Mouse (Mus musculus): ENCODE measurements at regions not wholly inside any gene's neighbourhood (a gene's known extent, or its start where the extent isn't known, plus 50 kb on each side); places are given as distances from the start of the nearest gene placed in this dataset.

GRCm38 (mm10) chr4:8418374-8419031 lies 179.7 kb upstream of the Car8 start:
- Histone ChIP-seq H3K4me1 (replicated peaks; ENCODE audit: control insufficient read depth in 2 of 2, insufficient read depth in 2 of 2, low read length in 1 of 2) (peaks cover 0 to 3% of the 10 kb centered on the region in 2 experiments; a peak in 2 of 4 replicates), H3K4me3 (ENCODE audit: insufficient read depth in 1 of 2, low read depth in 2 of 2, low read length in 2 of 2) (no peak overlapping the region), H3K9ac (replicated peaks) (no peak overlapping the region), H3K36me3 (replicated peaks; ENCODE audit: control insufficient read depth, insufficient read depth, low read depth) (no peaks in the 10 kb centered on the region), H3K27me3 (ENCODE audit: control insufficient read depth, insufficient read depth, low read length) (no peaks in the 10 kb centered on the region), H3K4me2 (ENCODE audit: low read depth) (no peak overlapping the region), H3K9me3 (ENCODE audit: control insufficient read depth, low read length) (no peaks in the 10 kb centered on the region), H3K27ac (no peak overlapping the region)
- 20% methylated on average over 1 of the region's 1 CpGs for WGBS (ENCODE audit: insufficient replicate concordance)
- TF ChIP-seq EP300 (IDR thresholded peaks at IDR 0.05; ENCODE audit: low read depth) (no peak), CTCF (IDR thresholded peaks at IDR 0.05; ENCODE audit: low read depth) (no peak)
- ATAC-seq (ENCODE audit: insufficient read depth) (no peak), DNase-seq (ENCODE audit: low read depth in 3 of 3, low spot score in 3 of 3) (no peak)

DNA sequence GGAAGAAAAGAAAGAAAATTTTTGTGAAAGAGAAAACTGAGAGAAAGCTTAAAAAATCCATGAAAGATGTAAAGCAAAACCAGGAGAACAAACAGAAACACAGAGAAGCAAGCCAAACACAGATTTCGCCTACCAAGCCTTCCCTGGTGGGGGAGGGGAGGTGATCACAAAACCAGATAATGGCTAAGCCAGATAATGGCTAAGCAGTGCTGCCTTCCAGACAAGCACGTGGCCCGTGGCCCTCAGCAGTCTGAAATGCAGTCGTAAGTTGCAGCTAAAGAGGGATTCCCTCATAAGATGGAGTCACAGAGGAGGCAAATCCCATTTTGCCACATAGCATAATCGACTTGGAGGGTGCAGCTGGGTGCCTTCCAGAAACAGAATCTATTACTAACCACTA lies 179.0 kb upstream of the Car8 start:
- H3K4me1 ChIP-seq (replicated peaks; ENCODE audit: control insufficient read depth in 2 of 2, insufficient read depth in 2 of 2, low read length in 1 of 2), result peaks cover 0 to 3% of the 10 kb centered on the region in 2 experiments; a peak in 2 of 4 replicates
- H3K27me3 ChIP-seq (ENCODE audit: control insufficient read depth, insufficient read depth, low read length), result no peaks in the 10 kb centered on the region
- 16% methylated on average over 5 of the region's 5 CpGs for WGBS (ENCODE audit: insufficient replicate concordance)
- no peak overlapping the region for H3K27ac ChIP-seq
- H3K36me3 ChIP-seq (replicated peaks; ENCODE audit: control insufficient read depth, insufficient read depth, low read depth), result no peaks in the 10 kb centered on the region
- no peaks in the 10 kb centered on the region for H3K9me3 ChIP-seq (ENCODE audit: control insufficient read depth, low read length)
- no peak for DNase-seq (ENCODE audit: low read depth in 3 of 3, low spot score in 3 of 3)
- no peak for ATAC-seq (ENCODE audit: insufficient read depth)
- H3K9ac ChIP-seq (replicated peaks), result no peak overlapping the region
- TF ChIP-seq CTCF (IDR thresholded peaks at IDR 0.05; ENCODE audit: low read depth), result no peak
- TF ChIP-seq EP300 (IDR thresholded peaks at IDR 0.05; ENCODE audit: low read depth), result no peak
- H3K4me2 ChIP-seq (ENCODE audit: low read depth), result no peak overlapping the region
- H3K4me3 ChIP-seq (ENCODE audit: insufficient read depth in 1 of 2, low read depth in 2 of 2, low read length in 2 of 2), result no peak overlapping the region

GRCm38 (mm10) chr4:8413307-8413706 lies 174.5 kb upstream of the Car8 start:
- H3K4me1 ChIP-seq (replicated peaks; ENCODE audit: control insufficient read depth in 2 of 2, insufficient read depth in 2 of 2, low read length in 1 of 2), result peaks cover 0 to 3% of the 10 kb centered on the region in 2 experiments; a peak in 2 of 4 replicates
- H3K27ac ChIP-seq, result no peak overlapping the region
- H3K4me3 ChIP-seq (ENCODE audit: insufficient read depth in 1 of 2, low read depth in 2 of 2, low read length in 2 of 2), result no peak overlapping the region
- no peak for DNase-seq (ENCODE audit: low read depth in 3 of 3, low spot score in 3 of 3)
- H3K4me2 ChIP-seq (ENCODE audit: low read depth), result no peak overlapping the region
- no peak for TF ChIP-seq EP300 (IDR thresholded peaks at IDR 0.05; ENCODE audit: low read depth)
- no peak for TF ChIP-seq CTCF (IDR thresholded peaks at IDR 0.05; ENCODE audit: low read depth)
- H3K9ac ChIP-seq (replicated peaks), result no peak overlapping the region
- H3K36me3 ChIP-seq (replicated peaks; ENCODE audit: control insufficient read depth, insufficient read depth, low read depth), result no peaks in the 10 kb centered on the region
- ATAC-seq (ENCODE audit: insufficient read depth), result no peak
- no peaks in the 10 kb centered on the region for H3K27me3 ChIP-seq (ENCODE audit: control insufficient read depth, insufficient read depth, low read length)
- H3K9me3 ChIP-seq (ENCODE audit: control insufficient read depth, low read length), result no peaks in the 10 kb centered on the region

DNA sequence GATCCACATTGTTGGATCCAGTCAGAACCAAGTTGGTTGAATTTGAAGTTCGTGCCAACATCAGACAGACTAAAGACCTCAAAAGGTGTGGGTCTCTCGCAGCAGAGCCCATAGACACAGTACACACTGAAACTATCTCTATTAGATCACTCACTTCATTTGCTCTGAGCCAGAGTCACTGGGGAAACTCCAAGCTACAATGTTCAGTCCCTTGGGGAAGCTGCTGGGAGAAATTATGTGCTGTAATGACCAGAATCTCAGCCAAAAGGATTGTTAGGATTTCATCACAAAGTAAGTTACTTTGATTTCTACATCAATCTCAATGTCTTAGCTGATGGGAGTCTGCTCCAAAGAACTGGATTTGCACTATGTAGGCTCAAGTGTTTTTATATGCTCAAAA lies 161.2 kb upstream of the Car8 start:
- H3K36me3 ChIP-seq (replicated peaks; ENCODE audit: control insufficient read depth, insufficient read depth, low read depth), result no peaks in the 10 kb centered on the region
- WGBS (ENCODE audit: insufficient replicate concordance), result 55% methylated on average over 2 of the region's 2 CpGs
- H3K4me3 ChIP-seq (ENCODE audit: insufficient read depth in 1 of 2, low read depth in 2 of 2, low read length in 2 of 2), result no peak overlapping the region
- no peak for DNase-seq (ENCODE audit: low read depth in 3 of 3, low spot score in 3 of 3)
- TF ChIP-seq EP300 (IDR thresholded peaks at IDR 0.05; ENCODE audit: low read depth), result no peak
- TF ChIP-seq CTCF (IDR thresholded peaks at IDR 0.05; ENCODE audit: low read depth), result no peak
- H3K27ac ChIP-seq, result no peak overlapping the region
- ATAC-seq (ENCODE audit: insufficient read depth), result no peak
- H3K4me2 ChIP-seq (ENCODE audit: low read depth), result no peak overlapping the region
- no peaks in the 10 kb centered on the region for H3K9me3 ChIP-seq (ENCODE audit: control insufficient read depth, low read length)
- no peak overlapping the region for H3K9ac ChIP-seq (replicated peaks)
- no peaks in the 10 kb centered on the region for H3K4me1 ChIP-seq (replicated peaks; ENCODE audit: control insufficient read depth in 2 of 2, insufficient read depth in 2 of 2, low read length in 1 of 2)
- H3K27me3 ChIP-seq (ENCODE audit: control insufficient read depth, insufficient read depth, low read length), result no peaks in the 10 kb centered on the region

GRCm38 (mm10) chr4:8399430-8399829 lies 160.6 kb upstream of the Car8 start:
- 66% methylated on average over 1 of the region's 1 CpGs for WGBS (ENCODE audit: insufficient replicate concordance)
- no peak overlapping the region for H3K4me2 ChIP-seq (ENCODE audit: low read depth)
- no peak for ATAC-seq (ENCODE audit: insufficient read depth)
- H3K9ac ChIP-seq (replicated peaks), result no peak overlapping the region
- H3K27ac ChIP-seq, result no peak overlapping the region
- no peaks in the 10 kb centered on the region for H3K27me3 ChIP-seq (ENCODE audit: control insufficient read depth, insufficient read depth, low read length)
- no peak for DNase-seq (ENCODE audit: low read depth in 3 of 3, low spot score in 3 of 3)
- no peaks in the 10 kb centered on the region for H3K4me1 ChIP-seq (replicated peaks; ENCODE audit: control insufficient read depth in 2 of 2, insufficient read depth in 2 of 2, low read length in 1 of 2)
- H3K9me3 ChIP-seq (ENCODE audit: control insufficient read depth, low read length), result no peaks in the 10 kb centered on the region
- no peak for TF ChIP-seq EP300 (IDR thresholded peaks at IDR 0.05; ENCODE audit: low read depth)
- TF ChIP-seq CTCF (IDR thresholded peaks at IDR 0.05; ENCODE audit: low read depth), result no peak
- no peak overlapping the region for H3K4me3 ChIP-seq (ENCODE audit: insufficient read depth in 1 of 2, low read depth in 2 of 2, low read length in 2 of 2)
- no peaks in the 10 kb centered on the region for H3K36me3 ChIP-seq (replicated peaks; ENCODE audit: control insufficient read depth, insufficient read depth, low read depth)

Data from liver, embryonic 14.5 days (tissue).